8 mouse cellular contexts compared by ENCODE assay signal in genomic region chr14:33322661-33323088, GRCm38 (mm10).
DNase-seq lines count a peak whose midpoint lies in the region; ATAC-seq and TF ChIP-seq lines count a peak whose summit lies in the region.

No protein-coding gene starts in this region.

- no peaks in the 10 kb centered on the region for H3K36me3 ChIP-seq in thymus, adult 2 months (ENCODE audit: control insufficient read depth, insufficient read depth, low read length)
- no peaks in the 10 kb centered on the region for H3K36me3 ChIP-seq in embryonic facial prominence, embryonic 11.5 days (replicated peaks; ENCODE audit: control insufficient read depth, insufficient read depth, low read depth, low read length)
- no peaks in the 10 kb centered on the region for H3K36me3 ChIP-seq in limb, embryonic 10.5 days

- DNase-seq in thymus, adult 2 months, result peak; percentile 52
- DNase-seq in thymus, adult 18-20 months, result no peak
- DNase-seq in adrenal gland, postnatal 4 days (ENCODE audit: low spot score in 2 of 2), result peak; percentile 21 to 26
- peak; percentile 87 for DNase-seq in embryonic facial prominence, embryonic 11.5 days (ENCODE audit: low spot score)
- DNase-seq in hindlimb bud, embryonic 11.5 days (ENCODE audit: extremely low spot score, low read depth, low spot score), result peak; percentile 78
- DNase-seq in limb, embryonic 10.5 days (ENCODE audit: low spot score), result peak; percentile 81
- peak; percentile 57 to 71 for DNase-seq in urinary bladder, postnatal 36 days (ENCODE audit: low spot score in 2 of 2)

- no peak overlapping the region for H3K27ac ChIP-seq in thymus, adult 2 months (ENCODE audit: control insufficient read depth, insufficient read depth, low read length)
- no peak overlapping the region for H3K27ac ChIP-seq in embryonic facial prominence, embryonic 11.5 days (replicated peaks; ENCODE audit: low read depth, low read length)
- no peak overlapping the region for H3K27ac ChIP-seq in limb, embryonic 10.5 days

- 22% methylated on average over 7 of the region's 7 CpGs for WGBS in thymus, adult 2 months
- 25% methylated on average over 7 of the region's 7 CpGs for WGBS in embryonic facial prominence, embryonic 11.5 days
- WGBS in limb, embryonic 10.5 days, result 27% methylated on average over 7 of the region's 7 CpGs

- ATAC-seq in embryonic facial prominence, embryonic 11.5 days (replicated peaks; ENCODE audit: insufficient number of reproducible peaks, low FRiP score, low TSS enrichment, low read depth), result no peak
- ATAC-seq in neutrophil, adult 5-6 weeks (ENCODE audit: extremely low read depth, insufficient number of reproducible peaks, low FRiP score, poor library complexity, severe bottlenecking), result peak; percentile 14; the same call in 1 of the 2 replicates

- no peak overlapping the region for H3K9ac ChIP-seq in embryonic facial prominence, embryonic 11.5 days (replicated peaks; ENCODE audit: low read length)

- H3K4me2 ChIP-seq in embryonic facial prominence, embryonic 11.5 days (ENCODE audit: low read depth, low read length), result no peak overlapping the region

- peak; percentile 66; the same call in 1 of the 2 replicates for TF ChIP-seq CTCF in thymus, adult 2 months (IDR thresholded peaks at IDR 0.05; ENCODE audit: borderline replicate concordance, control insufficient read depth, extremely low read depth, insufficient read depth, low read length, poor library complexity)

- peaks cover 6% of the 10 kb centered on the region; the same call in 1 of the 2 replicates for H3K4me1 ChIP-seq in thymus, adult 2 months (replicated peaks; ENCODE audit: control insufficient read depth, insufficient read depth, low read length)
- no peaks in the 10 kb centered on the region for H3K4me1 ChIP-seq in embryonic facial prominence, embryonic 11.5 days (ENCODE audit: control insufficient read depth, insufficient read depth, low read length)
- peaks cover 39% of the 10 kb centered on the region for H3K4me1 ChIP-seq in limb, embryonic 10.5 days

- peaks cover 8% of the 10 kb centered on the region; the same call in 1 of the 2 replicates for H3K27me3 ChIP-seq in thymus, adult 2 months (ENCODE audit: control insufficient read depth, insufficient read depth, low read length)
- peaks cover 17% of the 10 kb centered on the region for H3K27me3 ChIP-seq in embryonic facial prominence, embryonic 11.5 days (ENCODE audit: control insufficient read depth, insufficient read depth, low read length)
- peaks cover 56% of the 10 kb centered on the region for H3K27me3 ChIP-seq in limb, embryonic 10.5 days (ENCODE audit: low read depth, poor library complexity, severe bottlenecking)

- H3K4me3 ChIP-seq in thymus, adult 2 months (ENCODE audit: control insufficient read depth, insufficient read depth, low read length), result no peak overlapping the region
- H3K4me3 ChIP-seq in embryonic facial prominence, embryonic 11.5 days (ENCODE audit: low read depth, low read length), result no peak overlapping the region
- peak overlapping the region; percentile 4; the same call in 1 of the 2 replicates for H3K4me3 ChIP-seq in limb, embryonic 10.5 days

- H3K9me3 ChIP-seq in embryonic facial prominence, embryonic 11.5 days (replicated peaks; ENCODE audit: control insufficient read depth, low read length), result no peaks in the 10 kb centered on the region
- H3K9me3 ChIP-seq in limb, embryonic 10.5 days (replicated peaks), result no peaks in the 10 kb centered on the region

- no peak for TF ChIP-seq POLR2A in thymus, adult 2 months (IDR thresholded peaks at IDR 0.05; ENCODE audit: control insufficient read depth, extremely low read depth, insufficient read depth, low read length, poor library complexity)

Comparison
In these comparisons a context has a peak if more than half of its experiments do, and no peak if none do; other contexts are left out.
1. DNase-seq: peak in thymus, adult 2 months (single experiment), adrenal gland, postnatal 4 days (2 of 2), embryonic facial prominence, embryonic 11.5 days (single experiment), hindlimb bud, embryonic 11.5 days (single experiment), limb, embryonic 10.5 days (single experiment) and urinary bladder, postnatal 36 days (2 of 2); none in thymus, adult 18-20 months (0 of 2).